Mouse (Mus musculus) retina, postnatal 1 day (tissue): ENCODE results near the gene Ipmk.
"Not testable (repeated sequence)": the region's sequence is repeated elsewhere in the genome, so short reads cannot be mapped to it uniquely, and the experiment has no call there.

ENCODE experiments used
- DNase-seq: peaks from one replicate; pipeline ENCODE4 v3.0.0-alpha.2; 2012

Gene Ipmk

DNA sequence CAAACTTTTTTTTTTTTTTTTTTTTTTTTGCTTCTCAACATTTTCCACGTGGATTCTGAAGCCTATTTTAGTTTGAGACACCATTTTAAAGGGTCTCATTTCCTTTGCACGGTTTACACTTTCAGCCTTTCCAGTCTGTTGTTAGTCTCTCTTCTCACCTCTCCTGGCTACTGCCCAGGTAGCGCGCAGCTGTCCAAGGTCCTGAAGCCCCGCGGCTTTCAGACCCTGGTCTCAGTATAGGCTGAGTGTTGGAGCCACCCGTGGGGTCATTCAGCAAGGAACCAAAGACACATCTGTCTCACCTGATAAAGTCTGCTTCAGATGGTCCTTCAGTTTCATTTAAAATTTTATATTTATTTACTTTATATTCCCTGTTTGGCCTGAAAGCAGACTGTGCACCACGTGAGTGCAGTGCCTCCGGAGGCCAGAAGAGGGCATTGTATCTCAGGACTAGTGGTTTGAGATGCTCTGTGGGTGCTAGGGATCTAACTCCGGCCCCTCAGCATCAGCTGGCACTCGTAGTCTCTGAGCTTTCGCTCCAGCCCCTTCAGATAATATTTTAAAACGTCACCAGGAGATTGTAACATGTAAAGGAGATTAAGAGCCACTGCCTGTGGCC, 80.8 kb downstream of the Ipmk start:
- no peak for DNase-seq

- DNase-seq = peak; percentile 36
Measured at GRCm38 (mm10) chr10:71430661-71431060, 83.1 kb downstream of the Ipmk start.

GRCm38 (mm10) chr10:71443086-71443485, 95.5 kb downstream of the Ipmk start:
- no peak for DNase-seq

- no peak for DNase-seq
Measured at GRCm38 (mm10) chr10:71447661-71448060, 100.1 kb downstream of the Ipmk start.

- DNase-seq = no peak
Measured at GRCm38 (mm10) chr10:71448284-71448683, 100.7 kb downstream of the Ipmk start.

DNA sequence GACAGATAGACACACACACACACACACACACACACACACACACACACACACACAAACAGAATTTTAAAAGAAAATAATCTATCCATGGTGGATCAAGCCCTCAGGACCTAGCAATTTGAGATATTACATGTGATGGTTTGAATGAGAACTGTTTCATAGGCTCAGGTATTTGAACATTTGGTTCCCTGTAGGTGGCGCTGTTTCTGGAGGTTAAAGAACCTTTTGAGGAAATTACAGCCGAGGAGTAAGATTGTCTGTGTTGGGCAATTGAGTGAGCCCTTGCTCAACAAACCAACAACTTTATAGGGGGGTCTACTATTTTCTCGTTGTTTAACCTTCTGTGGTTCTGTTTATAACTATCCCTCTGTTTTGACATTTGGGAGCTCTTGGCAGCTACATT, 107.8 kb downstream of the Ipmk start:
- no peak for DNase-seq

- not testable (repeated sequence) for DNase-seq
Measured at GRCm38 (mm10) chr10:71462371-71462770, 114.8 kb downstream of the Ipmk start.

DNA sequence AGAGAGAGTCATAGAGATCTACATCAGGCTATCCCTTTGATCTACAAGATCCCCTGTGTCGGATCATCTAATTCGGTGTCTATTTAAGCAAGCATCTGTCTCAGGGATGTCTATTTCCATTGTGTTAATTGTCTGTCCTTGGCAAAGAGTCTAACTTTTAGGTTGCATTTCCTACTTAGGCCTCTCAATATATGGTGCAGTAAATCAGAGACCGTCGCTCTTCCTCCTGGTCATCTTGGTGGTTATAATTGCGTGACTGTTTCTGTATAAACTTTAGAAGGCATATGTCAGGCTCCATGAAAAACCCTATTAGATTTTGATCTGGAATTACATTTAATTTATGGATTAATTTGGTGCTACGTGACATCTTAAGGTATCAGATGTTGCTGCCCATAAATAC, 116.9 kb downstream of the Ipmk start:
- DNase-seq = no peak

- no peak for DNase-seq
Measured at GRCm38 (mm10) chr10:71468315-71468714, 120.8 kb downstream of the Ipmk start.

DNA sequence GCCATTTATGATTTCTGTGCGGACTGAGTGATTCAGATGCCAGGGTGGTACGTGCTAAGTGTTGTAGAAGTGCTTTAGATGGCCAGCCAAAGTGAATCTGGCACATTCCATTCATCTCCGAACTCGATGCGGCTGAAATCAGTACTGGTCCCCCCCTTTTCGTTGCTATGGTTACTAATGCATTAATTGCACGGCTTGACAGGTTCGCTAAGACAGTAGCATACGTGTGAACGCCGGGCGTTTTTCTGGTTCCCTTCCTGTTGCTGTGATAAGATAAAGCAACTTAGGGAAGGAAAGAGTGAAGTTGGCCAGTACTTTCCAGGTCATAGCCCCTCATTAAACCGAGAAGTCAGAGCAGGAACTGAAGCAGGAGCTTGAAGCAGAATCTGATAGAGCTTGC, 122.2 kb downstream of the Ipmk start:
- peak; percentile 51 for DNase-seq

GRCm38 (mm10) chr10:71472033-71472432, 124.5 kb downstream of the Ipmk start:
- no peak for DNase-seq

DNA sequence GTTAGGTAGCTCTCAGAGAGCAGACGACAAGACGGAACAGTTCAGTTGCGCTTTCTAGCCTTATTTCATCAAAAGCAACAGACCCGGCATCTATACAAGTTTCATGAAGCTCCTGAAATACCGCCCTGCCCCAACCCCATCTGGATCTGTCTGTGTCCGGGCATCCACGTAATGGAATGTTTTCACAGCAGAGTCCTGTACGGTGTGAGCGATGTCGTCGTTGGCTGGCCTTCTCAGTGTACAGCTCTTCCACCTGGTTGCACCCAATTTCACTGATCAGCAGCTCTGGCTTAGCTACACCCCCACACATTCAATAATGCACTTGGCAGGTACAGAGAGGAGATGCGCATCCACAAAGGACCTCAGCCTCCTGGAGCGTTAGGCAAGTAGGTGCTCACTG, 126.0 kb downstream of the Ipmk start:
- peak; percentile 29 for DNase-seq

GRCm38 (mm10) chr10:71476471-71477080, 129.0 kb downstream of the Ipmk start:
- no peak for DNase-seq

GRCm38 (mm10) chr10:71477147-71477546, 129.6 kb downstream of the Ipmk start:
- DNase-seq = no peak

GRCm38 (mm10) chr10:71479700-71480325, 132.2 kb downstream of the Ipmk start:
- peak; percentile 78 for DNase-seq
